ENCODE assay signal across 20 mouse cellular contexts in genomic region chr16:55394864-55395263, GRCm38 (mm10).
"Had no signal": no experiment of that assay in that cellular context is flagged by ENCODE, and none has a peak within 500 bp of the region (broad histone marks: within the 10 kb centered on the region; RNA-seq: fewer than 3 reads in every experiment).

No protein-coding gene starts in this region.

- H3K27ac ChIP-seq: limb, embryonic 12.5 days; limb, embryonic 15.5 days; liver, embryonic 14.5 days; neural tube, embryonic 12.5 days; neural tube, embryonic 15.5 days; stomach, embryonic 15.5 days had no signal

- DNase-seq: kidney, adult 18-20 months; kidney, adult 9 months; left cerebral cortex, postnatal 4 days; liver, postnatal 0 days; lung, embryonic 14.5 days; lung, postnatal 10 days; lung, postnatal 4 days; midbrain, embryonic 14.5 days; retina, postnatal 1 day; right cerebral cortex, postnatal 25 days; spleen, adult 18-20 months; thymus, postnatal 36 days had no signal

- H3K27me3 ChIP-seq: limb, embryonic 12.5 days; limb, embryonic 15.5 days; neural tube, embryonic 12.5 days; neural tube, embryonic 15.5 days; stomach, embryonic 15.5 days had no signal

- H3K4me2 ChIP-seq: limb, embryonic 12.5 days; limb, embryonic 15.5 days; liver, embryonic 11.5 days; lung, embryonic 14.5 days; midbrain, embryonic 11.5 days; neural tube, embryonic 12.5 days; neural tube, embryonic 15.5 days; stomach, embryonic 15.5 days had no signal

- H3K4me1 ChIP-seq: limb, embryonic 12.5 days; limb, embryonic 15.5 days; neural tube, embryonic 12.5 days; neural tube, embryonic 15.5 days; stomach, embryonic 15.5 days had no signal

- ATAC-seq: liver, postnatal 0 days had no signal

- H3K9me3 ChIP-seq: limb, embryonic 12.5 days; limb, embryonic 15.5 days; neural tube, embryonic 12.5 days; neural tube, embryonic 15.5 days; stomach, embryonic 15.5 days had no signal

- H3K4me3 ChIP-seq: limb, embryonic 12.5 days; limb, embryonic 15.5 days; neural tube, embryonic 12.5 days; neural tube, embryonic 15.5 days; stomach, embryonic 15.5 days had no signal

- H3K9ac ChIP-seq: limb, embryonic 12.5 days; limb, embryonic 15.5 days; liver, embryonic 14.5 days; liver, postnatal 0 days; lung, embryonic 14.5 days; neural tube, embryonic 12.5 days; neural tube, embryonic 15.5 days; stomach, embryonic 15.5 days had no signal

- H3K36me3 ChIP-seq: limb, embryonic 12.5 days; limb, embryonic 15.5 days; neural tube, embryonic 12.5 days; neural tube, embryonic 15.5 days; stomach, embryonic 15.5 days had no signal
